Mouse (Mus musculus) E14TG2a.4 (cell line): ENCODE measurements around the gene Mad1l1.

Experiments used
- CTCF ChIP-seq: conservative IDR thresholded peaks from 2 replicates; pipeline ENCODE4 v1.5.1; 2014; ENCODE audit warnings: low read length
- NANOG ChIP-seq: IDR thresholded peaks from 2 replicates; pipeline ENCODE4 v1.6.1; 2014; ENCODE audit warnings: borderline replicate concordance, low read length, mixed read lengths
- POU5F1 ChIP-seq: IDR thresholded peaks from 2 replicates; pipeline ENCODE4 v1.6.1; 2014; ENCODE audit warnings: low read length, borderline replicate concordance

- no peak for TF ChIP-seq CTCF
- no peak for TF ChIP-seq NANOG
- TF ChIP-seq POU5F1: no peak
Observed at GRCm38 (mm10) chr5:140202451-140202850, 118.9 kb downstream of the Mad1l1 start.
